Mouse (Mus musculus) thymus, adult 2 months (tissue): ENCODE results near the gene Ikzf3. TPM values are rescaled to one million over a fixed set of nuclear protein-coding genes. Genes with fewer than 3 reads are reported as not detected.
A peak's percentile ranks its signal among the peaks of the same experiment; 100 is the strongest.

Experiments
- DNase-seq: peaks from one replicate; pipeline ENCODE4 v3.0.0; 2021
- H3K27ac ChIP-seq: fragments of 200-500 bp; 2 replicates; pipeline ENCODE4 v1.5.1; 2012; ENCODE audit warnings: low read length, control low read depth; ENCODE audit not compliant: control insufficient read depth, insufficient read depth
- H3K27me3 ChIP-seq: fragments of 200-500 bp; 2 replicates; pipeline ENCODE4 v1.6.1; 2012; ENCODE audit warnings: mild to moderate bottlenecking, low read length, moderate library complexity, mixed read lengths; ENCODE audit not compliant: control insufficient read depth, insufficient read depth
- H3K36me3 ChIP-seq: fragments of 200-500 bp; 2 replicates; pipeline ENCODE4 v1.6.1; 2012; ENCODE audit warnings: mild to moderate bottlenecking, low read length, moderate library complexity; ENCODE audit not compliant: control insufficient read depth, insufficient read depth
- H3K4me1 ChIP-seq: fragments of 200-500 bp; replicated peaks from 2 replicates; pipeline ENCODE4 v1.6.1; 2012; ENCODE audit warnings: low read length; ENCODE audit not compliant: control insufficient read depth, insufficient read depth
- H3K4me3 ChIP-seq: fragments of 200-500 bp; 2 replicates; pipeline ENCODE4 v1.5.1; 2012; ENCODE audit warnings: mild to moderate bottlenecking, low read length, control low read depth, moderate library complexity; ENCODE audit not compliant: control insufficient read depth, insufficient read depth
- CTCF ChIP-seq: fragments of 200-500 bp; IDR thresholded peaks from 2 replicates; pipeline ENCODE4 v1.5.1; 2012; ENCODE audit warnings: mild to moderate bottlenecking, control low read depth, low read length, moderate library complexity, borderline replicate concordance; ENCODE audit not compliant: control insufficient read depth, poor library complexity, insufficient read depth; ENCODE audit errors: extremely low read depth
- POLR2A ChIP-seq: fragments of 200-500 bp; IDR thresholded peaks from 2 replicates; pipeline ENCODE4 v1.6.1; 2012; ENCODE audit warnings: mild to moderate bottlenecking, low read length, control low read depth, moderate library complexity; ENCODE audit not compliant: control insufficient read depth, poor library complexity, insufficient read depth; ENCODE audit errors: extremely low read depth
- WGBS: fragments of 180-500 bp; shearing (Covaris S2); methylation state at CpG from one replicate; pipeline ENCODE4 v1.1.7; 2018; 5-methylcytosine and 5-hydroxymethylcytosine counted together
- polyA plus RNA-seq: library from polyadenylated mRNA; depleted of rRNA; stranded (reverse); fragments of >200 nt; gene quantifications from 2 replicates; pipeline ENCODE4 v1.2.3, GENCODE M21; 2012

Ikzf3 gene
- polyA plus RNA-seq, 1 experiment: 143 TPM

DNA sequence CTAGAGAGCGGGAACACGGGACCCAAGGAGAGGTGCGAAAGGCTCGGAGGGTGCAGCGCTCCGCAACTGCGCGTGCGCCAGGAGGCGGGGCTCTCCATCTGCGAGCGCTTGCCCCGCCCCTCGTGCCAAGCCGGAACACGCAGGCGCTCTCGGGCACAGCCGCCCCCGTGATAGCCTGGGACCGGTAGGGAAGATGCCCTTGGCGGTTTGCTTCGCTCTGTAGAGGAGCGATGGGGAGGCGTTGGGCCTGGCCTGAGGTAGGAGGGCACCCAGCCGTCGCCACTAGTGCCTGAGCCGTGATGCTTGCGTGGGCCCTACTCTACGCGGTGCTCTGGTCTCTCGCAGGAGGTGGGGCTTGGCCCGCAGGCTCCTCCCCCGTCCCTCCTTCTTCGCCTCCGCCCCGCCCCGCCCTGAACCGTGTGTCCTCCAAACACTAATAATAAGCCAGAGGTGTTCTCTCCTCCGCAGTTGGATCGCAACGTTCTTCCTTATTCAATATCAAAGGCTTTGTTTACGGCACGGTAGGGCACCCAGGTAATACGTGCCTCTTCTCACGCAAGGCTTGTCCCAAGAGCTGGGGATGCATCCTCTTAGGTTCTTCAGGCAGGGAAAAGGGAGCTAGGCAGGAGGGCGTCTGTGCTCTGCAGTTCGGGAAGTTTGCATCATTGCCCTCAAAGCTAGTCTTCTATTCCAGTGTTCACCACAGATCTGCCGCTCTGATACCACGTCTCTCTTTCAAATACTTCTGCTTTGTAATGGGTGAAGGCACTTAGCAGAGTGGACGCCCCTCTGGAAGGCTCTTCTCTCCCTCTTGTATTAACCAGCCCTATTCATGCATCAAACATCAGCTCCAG, 5.4 kb upstream of the Ikzf3 start, which contains the start of gene Zpbp2:
Zpbp2 (plus strand) TSS at position 123 of the 854 bp plus-strand sequence.
- Histone ChIP-seq H3K27ac (peak within 1 kb of the TSS; percentile 93), H3K27me3 (no peaks in the 10 kb centered on the region), H3K4me1 (peaks cover 21% of the 10 kb centered on the region), H3K36me3 (no peaks in the 10 kb centered on the region), H3K4me3 (peak within 1 kb of the TSS; percentile 85)
- WGBS: 1% methylated on average over 51 of the region's 51 CpGs
- TF ChIP-seq CTCF (peak; percentile 42; the same call in 1 of the 2 replicates), POLR2A (peak; percentile 21; the same call in 1 of the 2 replicates)
- DNase-seq: peak; percentile 95

DNA sequence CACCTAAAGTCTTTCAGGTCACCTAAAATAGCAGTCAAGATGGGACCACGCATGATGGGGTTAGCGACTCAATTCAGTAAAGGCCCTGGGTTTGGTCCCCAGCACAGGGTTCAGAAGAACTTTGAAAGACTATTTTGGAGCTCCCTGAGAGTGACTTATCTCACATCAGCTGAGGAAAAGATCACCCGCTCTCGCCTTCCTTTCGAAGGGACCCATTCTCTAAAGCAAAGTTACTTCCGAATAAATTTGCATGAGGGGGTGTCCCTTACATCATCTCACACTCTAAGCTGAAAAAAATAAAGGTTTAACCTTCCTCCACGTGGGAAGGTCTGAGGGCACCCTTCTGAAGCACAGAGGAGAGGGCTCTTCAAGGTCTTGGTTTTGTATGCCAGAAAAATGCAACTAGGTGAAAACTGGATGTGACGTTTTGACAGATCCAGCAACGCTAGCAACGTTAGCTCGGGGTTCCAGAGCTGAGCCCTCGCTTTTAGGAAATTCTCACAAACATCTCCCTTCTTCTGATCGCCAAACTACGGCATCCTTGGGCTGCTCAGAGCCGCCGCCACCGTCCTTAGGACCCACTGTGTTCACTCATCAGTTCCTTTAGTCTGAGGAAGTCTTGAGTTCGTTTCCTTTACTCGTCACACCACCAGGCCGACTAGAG, 4.6 kb upstream of the Ikzf3 start:
- H3K27ac ChIP-seq: peak overlapping the region; percentile 93

DNA sequence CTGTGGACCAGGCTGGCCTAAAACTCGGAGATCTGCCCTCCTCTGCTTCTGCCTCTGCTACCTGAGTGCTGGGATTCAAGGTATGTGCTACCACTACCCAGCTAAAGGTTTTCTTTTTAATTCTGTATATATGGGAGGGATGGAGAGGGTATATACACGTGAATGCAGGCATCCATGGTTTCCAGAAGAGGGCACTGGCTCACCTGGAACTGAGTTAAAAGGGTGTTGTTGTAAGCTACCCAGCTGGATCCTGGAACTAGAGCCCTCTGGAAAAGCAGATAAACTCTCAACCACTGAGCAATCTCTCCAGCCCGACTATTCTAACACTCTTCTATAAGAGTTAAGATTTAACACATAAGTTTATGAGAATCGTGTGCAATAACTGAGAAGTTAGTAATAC, 3.5 kb upstream of the Ikzf3 start:
- no peaks in the 10 kb centered on the region for H3K36me3 ChIP-seq
- WGBS: 79% methylated on average over 4 of the region's 4 CpGs
- no peaks in the 10 kb centered on the region for H3K27me3 ChIP-seq
- no peak overlapping the region for H3K27ac ChIP-seq
- H3K4me1 ChIP-seq: peaks cover 23% of the 10 kb centered on the region
- DNase-seq: no peak
- TF ChIP-seq POLR2A: no peak
- no peak for TF ChIP-seq CTCF
- H3K4me3 ChIP-seq: no peak overlapping the region

More for the DNA sequence above, 4.6 kb upstream of the Ikzf3 start:
- peaks cover 23% of the 10 kb centered on the region for H3K4me1 ChIP-seq
- H3K4me3 ChIP-seq: peak overlapping the region; percentile 85
- no peaks in the 10 kb centered on the region for H3K27me3 ChIP-seq
- DNase-seq: peak; percentile 40
- no peaks in the 10 kb centered on the region for H3K36me3 ChIP-seq
- TF ChIP-seq POLR2A: peak; percentile 86
- TF ChIP-seq CTCF: no peak
- 11% methylated on average over 20 of the region's 20 CpGs for WGBS

DNA sequence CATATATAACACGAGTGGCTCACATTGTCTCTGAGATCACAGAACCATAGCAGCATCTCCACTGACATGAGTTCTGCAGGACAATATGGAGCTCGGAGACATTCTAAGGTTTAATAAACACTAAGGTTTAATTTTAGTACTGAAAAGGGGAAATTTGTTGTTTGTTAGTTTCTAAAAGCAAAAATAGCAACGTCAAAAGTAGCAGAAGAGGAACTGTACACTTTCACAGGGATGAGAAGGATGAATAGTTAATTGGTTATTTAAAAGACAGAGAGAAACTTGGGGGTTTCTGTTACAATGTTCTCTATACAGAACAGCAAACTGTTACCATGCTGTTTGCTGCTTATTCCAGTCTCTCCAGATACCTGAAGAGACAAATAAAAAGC, 1.5 kb upstream of the Ikzf3 start:
- peaks cover 28% of the 10 kb centered on the region for H3K4me1 ChIP-seq
- H3K4me3 ChIP-seq: no peak overlapping the region
- no peaks in the 10 kb centered on the region for H3K36me3 ChIP-seq
- no peak for TF ChIP-seq CTCF
- TF ChIP-seq POLR2A: no peak
- H3K27ac ChIP-seq: no peak overlapping the region
- WGBS: 31% methylated on average over 3 of the region's 3 CpGs
- H3K27me3 ChIP-seq: no peaks in the 10 kb centered on the region
- DNase-seq: no peak

DNA sequence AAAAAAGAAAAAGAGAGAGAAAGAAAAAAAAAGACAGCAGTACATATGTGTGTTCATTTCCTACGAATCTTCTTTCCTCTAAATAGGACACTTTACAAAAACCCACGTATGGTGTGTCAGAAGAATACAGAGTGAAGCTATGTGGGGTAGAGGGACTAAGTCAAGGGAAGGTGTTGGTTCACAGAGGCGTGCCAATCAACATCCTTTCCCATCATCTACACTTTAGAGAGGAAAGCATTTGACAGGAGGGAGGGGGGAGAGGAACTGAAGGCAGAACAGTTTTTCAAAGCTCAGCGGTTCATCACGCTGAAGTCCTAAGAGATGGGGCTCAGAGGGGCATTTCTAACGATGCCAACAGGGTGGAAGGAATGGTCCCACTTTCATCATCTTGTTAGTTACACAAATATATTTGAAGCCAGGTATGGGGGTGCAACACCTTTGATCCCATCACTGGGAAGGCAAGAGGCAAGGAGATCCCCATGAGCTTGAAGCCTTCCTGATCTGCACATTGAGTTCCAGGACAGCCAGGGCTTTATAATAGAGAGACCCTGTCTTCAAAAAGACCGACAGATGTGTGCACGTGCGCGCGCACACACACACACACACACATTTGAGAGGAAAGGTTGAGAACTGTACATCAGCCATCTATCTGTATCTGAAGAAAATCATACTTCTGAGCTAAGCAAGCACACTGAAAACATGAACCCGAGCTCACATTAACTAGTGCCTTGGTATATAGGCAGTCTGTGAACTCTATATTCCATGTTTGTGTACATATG, 887 bp upstream of the Ikzf3 start:
- Histone ChIP-seq H3K27ac (peak overlapping the region; percentile 33), H3K36me3 (no peaks in the 10 kb centered on the region; the same call in 1 of the 2 replicates), H3K4me1 (peaks cover 28% of the 10 kb centered on the region), H3K27me3 (no peaks in the 10 kb centered on the region), H3K4me3 (no peak overlapping the region)
- TF ChIP-seq POLR2A (no peak), CTCF (no peak)
- DNase-seq: peak; percentile 46
- WGBS: 35% methylated on average over 12 of the region's 12 CpGs
